Mouse (Mus musculus): ENCODE measurements around the gene Fbxw4. TPM values are rescaled to one million over a fixed set of nuclear protein-coding genes. Genes with fewer than 3 reads are reported as not detected.

Gene Fbxw4
- total and polyA plus RNA-seq, 3 experiments = 9.4 to 104 (median 49.8) TPM

DNA sequence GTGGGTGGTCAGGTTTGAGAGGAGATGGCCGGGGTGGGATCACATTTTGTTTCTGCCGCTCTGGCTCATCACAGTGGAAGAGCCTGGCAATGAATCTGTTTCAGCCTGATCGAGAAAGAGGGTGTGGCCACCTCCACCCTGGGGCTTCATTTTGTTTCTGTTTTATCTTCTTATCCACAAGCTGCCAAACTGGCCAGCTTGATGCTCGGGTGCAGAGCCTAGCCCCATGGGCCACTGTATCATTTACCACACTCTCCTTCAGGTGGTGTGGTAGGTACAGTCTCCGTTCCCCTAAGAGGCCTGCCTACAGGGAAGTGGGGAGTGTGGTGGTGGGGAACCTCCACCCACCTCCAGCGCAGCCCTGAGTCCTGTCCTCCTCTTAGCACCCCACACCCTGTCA lies 87.1 kb downstream of the Fbxw4 start:
- H3K36me3 ChIP-seq (replicated peaks) = peaks cover 88% of the 10 kb centered on the region

DNA sequence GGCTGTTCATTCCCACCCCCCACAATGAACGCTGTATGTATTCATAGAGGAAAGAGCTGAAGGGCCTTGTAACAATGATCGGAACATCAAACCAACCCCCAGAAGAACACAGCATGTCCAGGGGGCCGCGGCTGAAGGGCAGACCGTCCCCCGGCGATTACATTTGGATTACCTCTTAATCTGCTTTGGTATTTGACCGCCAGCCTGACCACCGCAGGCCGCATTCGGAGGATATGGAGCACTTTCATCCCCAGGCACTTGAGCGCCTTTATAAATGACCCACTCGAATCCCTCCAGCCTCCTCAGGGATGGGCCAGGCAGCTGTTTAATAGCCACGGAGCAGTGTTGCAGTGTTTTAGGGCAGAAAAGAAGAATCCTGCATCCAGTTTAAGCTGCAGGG lies 92.7 kb downstream of the Fbxw4 start:
- TF ChIP-seq CTCF (IDR thresholded peaks at IDR 0.05; ENCODE audit: low read depth, low read length) (no peak), POLR2AphosphoS5 (IDR thresholded peaks at IDR 0.05; ENCODE audit: insufficient replicate concordance, low read depth, low read length) (no peak), TAL1 (conservative IDR thresholded peaks at IDR 0.05; ENCODE audit: low read depth, low read length) (no peak), GATA1 (IDR thresholded peaks at IDR 0.05; ENCODE audit: borderline replicate concordance, low read length) (no peak), GATA2 (IDR thresholded peaks at IDR 0.05; ENCODE audit: borderline replicate concordance, low read depth, low read length) (no peak)
- no peaks in the 10 kb centered on the region for H3K9me3 ChIP-seq (replicated peaks)
- peaks cover 15% of the 10 kb centered on the region for H3K4me1 ChIP-seq (ENCODE audit: insufficient read depth, low read depth, low read length)
- H3K27me3 ChIP-seq (ENCODE audit: insufficient read depth, low read length) = no peaks in the 10 kb centered on the region
- no peak for DNase-seq (ENCODE audit: low spot score)
- no peak for ATAC-seq (ENCODE audit: extremely low read depth, insufficient number of reproducible peaks, low FRiP score, poor library complexity, severe bottlenecking)
- H3K36me3 ChIP-seq (replicated peaks) = peaks cover 82% of the 10 kb centered on the region
- H3K4me3 ChIP-seq (ENCODE audit: low read depth, low read length) = no peak overlapping the region

More for the DNA sequence above, 87.1 kb downstream of the Fbxw4 start:
- Histone ChIP-seq H3K9me3 (replicated peaks) (no peaks in the 10 kb centered on the region), H3K4me1 (ENCODE audit: insufficient read depth, low read depth, low read length) (peaks cover 58% of the 10 kb centered on the region), H3K27me3 (ENCODE audit: insufficient read depth, low read length) (no peaks in the 10 kb centered on the region), H3K4me3 (ENCODE audit: low read depth, low read length) (no peak overlapping the region; the same call in 1 of the 2 replicates)
- ATAC-seq (ENCODE audit: extremely low read depth, insufficient number of reproducible peaks, low FRiP score, poor library complexity, severe bottlenecking) = no peak
- no peak for TF ChIP-seq CTCF (IDR thresholded peaks at IDR 0.05; ENCODE audit: low read depth, low read length)
- TF ChIP-seq TAL1 (conservative IDR thresholded peaks at IDR 0.05; ENCODE audit: low read depth, low read length) = no peak
- no peak for TF ChIP-seq GATA2 (IDR thresholded peaks at IDR 0.05; ENCODE audit: borderline replicate concordance, low read depth, low read length)
- TF ChIP-seq POLR2AphosphoS5 (IDR thresholded peaks at IDR 0.05; ENCODE audit: insufficient replicate concordance, low read depth, low read length) = no peak
- TF ChIP-seq GATA1 (IDR thresholded peaks at IDR 0.05; ENCODE audit: borderline replicate concordance, low read length) = no peak
- DNase-seq (ENCODE audit: low spot score) = no peak

GRCm38 (mm10) chr19:45565925-45566715 lies 94.0 kb downstream of the Fbxw4 start:
- TF ChIP-seq CTCF (IDR thresholded peaks at IDR 0.05; ENCODE audit: low read depth, low read length) = no peak
- TF ChIP-seq GATA1 (IDR thresholded peaks at IDR 0.05; ENCODE audit: borderline replicate concordance, low read length) = no peak
- TF ChIP-seq TAL1 (conservative IDR thresholded peaks at IDR 0.05; ENCODE audit: low read depth, low read length) = no peak
- no peak for TF ChIP-seq GATA2 (IDR thresholded peaks at IDR 0.05; ENCODE audit: borderline replicate concordance, low read depth, low read length)
- TF ChIP-seq POLR2AphosphoS5 (IDR thresholded peaks at IDR 0.05; ENCODE audit: insufficient replicate concordance, low read depth, low read length) = no peak
- Histone ChIP-seq H3K9me3 (replicated peaks) (no peaks in the 10 kb centered on the region), H3K4me3 (ENCODE audit: low read depth, low read length) (no peak overlapping the region), H3K27me3 (ENCODE audit: insufficient read depth, low read length) (no peaks in the 10 kb centered on the region), H3K4me1 (ENCODE audit: insufficient read depth, low read depth, low read length) (peaks cover 21% of the 10 kb centered on the region), H3K36me3 (replicated peaks) (peaks cover 72% of the 10 kb centered on the region)
- ATAC-seq (ENCODE audit: extremely low read depth, insufficient number of reproducible peaks, low FRiP score, poor library complexity, severe bottlenecking) = no peak
- no peak for DNase-seq (ENCODE audit: low spot score)

DNA sequence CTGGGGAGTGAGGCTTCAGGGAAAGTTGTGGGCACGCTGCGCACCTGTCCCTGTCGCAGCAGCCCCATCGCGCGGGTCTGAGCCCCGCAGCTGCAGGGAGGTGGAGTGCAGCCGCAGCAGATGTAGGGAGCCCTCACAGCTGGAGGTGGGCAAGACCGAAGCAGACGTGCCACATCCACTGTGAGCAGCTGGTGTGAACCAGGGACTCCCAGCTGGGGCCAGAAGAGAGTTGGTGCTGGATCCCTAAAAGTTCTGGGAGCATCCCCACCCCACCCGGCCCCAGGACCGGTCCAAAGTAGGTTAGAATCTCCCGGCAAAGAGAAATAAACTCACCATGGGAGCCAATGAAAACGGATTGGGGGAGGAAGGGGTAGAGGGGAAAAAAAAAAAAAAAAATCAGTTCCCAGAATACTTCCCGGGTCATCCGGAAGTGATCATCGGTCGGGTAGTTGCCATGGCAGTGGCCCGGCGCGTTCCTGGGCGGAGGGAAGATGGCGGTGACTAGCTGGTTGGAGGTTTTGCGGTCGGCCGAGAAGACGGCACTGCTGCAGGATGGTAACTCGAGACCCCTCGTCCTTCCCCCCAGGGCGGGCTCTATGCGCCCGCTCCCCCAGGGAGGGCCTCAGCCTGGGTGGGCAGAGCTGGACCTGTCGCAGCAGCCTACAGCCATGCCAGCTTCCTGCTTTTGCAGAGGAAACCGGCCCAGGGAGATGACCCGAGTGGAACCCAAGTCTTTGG lies 99.8 kb downstream of the Fbxw4 start, which contains the start of the genes Poll and Gm17018:
TSS of gene Poll (minus strand) at position 379 of the 738 bp plus-strand sequence.
TSS of gene Gm17018 (plus strand) at position 463 of the 738 bp plus-strand sequence.
- ATAC-seq (ENCODE audit: extremely low read depth, insufficient number of reproducible peaks, low FRiP score, poor library complexity, severe bottlenecking) = peak; percentile 78
- Histone ChIP-seq H3K9me3 (replicated peaks) (no peaks in the 10 kb centered on the region), H3K4me1 (ENCODE audit: insufficient read depth, low read depth, low read length) (peaks cover 38% of the 10 kb centered on the region), H3K4me3 (ENCODE audit: low read depth, low read length) (peak within 1 kb of the TSS; percentile 80), H3K27me3 (ENCODE audit: insufficient read depth, low read length) (no peaks in the 10 kb centered on the region), H3K36me3 (replicated peaks) (peaks cover 58% of the 10 kb centered on the region)
- no peak for TF ChIP-seq GATA1 (IDR thresholded peaks at IDR 0.05; ENCODE audit: borderline replicate concordance, low read length)
- no peak for TF ChIP-seq GATA2 (IDR thresholded peaks at IDR 0.05; ENCODE audit: borderline replicate concordance, low read depth, low read length)
- TF ChIP-seq POLR2AphosphoS5 (IDR thresholded peaks at IDR 0.05; ENCODE audit: insufficient replicate concordance, low read depth, low read length) = no peak
- TF ChIP-seq CTCF (IDR thresholded peaks at IDR 0.05; ENCODE audit: low read depth, low read length) = no peak
- TF ChIP-seq TAL1 (conservative IDR thresholded peaks at IDR 0.05; ENCODE audit: low read depth, low read length) = no peak
- DNase-seq (ENCODE audit: low spot score) = peak; percentile 83

DNA sequence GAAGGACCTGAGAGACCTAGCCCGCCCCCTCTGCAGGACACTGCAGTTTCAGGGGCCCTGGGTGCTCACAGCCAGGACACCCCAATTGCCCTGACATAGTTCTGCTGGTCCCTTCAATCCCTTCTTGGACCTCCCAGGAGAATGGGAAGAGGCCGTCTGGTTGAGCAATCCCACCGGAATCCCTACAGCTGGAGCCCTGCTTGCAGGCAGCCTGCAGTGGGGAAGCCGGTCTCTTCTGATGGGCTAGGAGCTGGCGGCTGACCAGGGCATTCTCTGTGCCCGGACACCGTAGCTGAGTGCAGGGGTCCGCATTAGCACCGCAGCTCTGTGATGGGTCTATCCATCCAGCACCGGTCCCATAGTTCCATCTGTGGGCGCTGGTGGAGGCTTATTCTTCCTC lies 106.0 kb downstream of the Fbxw4 start:
- no peak for DNase-seq (ENCODE audit: low spot score)
- Histone ChIP-seq H3K27me3 (ENCODE audit: insufficient read depth, low read length) (peaks cover 11% of the 10 kb centered on the region), H3K36me3 (replicated peaks) (peaks cover 68% of the 10 kb centered on the region), H3K4me1 (ENCODE audit: insufficient read depth, low read depth, low read length) (peaks cover 14% of the 10 kb centered on the region), H3K9me3 (replicated peaks) (no peaks in the 10 kb centered on the region), H3K4me3 (ENCODE audit: low read depth, low read length) (no peak overlapping the region)
- TF ChIP-seq POLR2AphosphoS5 (IDR thresholded peaks at IDR 0.05; ENCODE audit: insufficient replicate concordance, low read depth, low read length) (no peak), GATA1 (IDR thresholded peaks at IDR 0.05; ENCODE audit: borderline replicate concordance, low read length) (no peak), TAL1 (conservative IDR thresholded peaks at IDR 0.05; ENCODE audit: low read depth, low read length) (no peak), CTCF (IDR thresholded peaks at IDR 0.05; ENCODE audit: low read depth, low read length) (no peak), GATA2 (IDR thresholded peaks at IDR 0.05; ENCODE audit: borderline replicate concordance, low read depth, low read length) (no peak)
- ATAC-seq (ENCODE audit: extremely low read depth, insufficient number of reproducible peaks, low FRiP score, poor library complexity, severe bottlenecking) = no peak

- Histone ChIP-seq H3K27me3 (ENCODE audit: insufficient read depth, low read length) (peaks cover 16% of the 10 kb centered on the region), H3K36me3 (replicated peaks) (peaks cover 54% of the 10 kb centered on the region), H3K9me3 (replicated peaks) (no peaks in the 10 kb centered on the region), H3K4me3 (ENCODE audit: low read depth, low read length) (no peak overlapping the region), H3K4me1 (ENCODE audit: insufficient read depth, low read depth, low read length) (peaks cover 29% of the 10 kb centered on the region)
- no peak for TF ChIP-seq GATA2 (IDR thresholded peaks at IDR 0.05; ENCODE audit: borderline replicate concordance, low read depth, low read length)
- ATAC-seq (ENCODE audit: extremely low read depth, insufficient number of reproducible peaks, low FRiP score, poor library complexity, severe bottlenecking) = no peak
- DNase-seq (ENCODE audit: low spot score) = no peak
Observed at GRCm38 (mm10) chr19:45552187-45552586, 107.9 kb downstream of the Fbxw4 start.
